Mouse (Mus musculus): ENCODE measurements around the gene Usf1. TPM values are rescaled to one million over a fixed set of nuclear protein-coding genes. Genes with fewer than 3 reads are reported as not detected.

The Usf1 gene
- total and polyA plus RNA-seq, 3 experiments, result 37.4 to 73.7 (median 54.9) TPM

GRCm38 (mm10) chr1:171384361-171384760, 26.8 kb upstream of the Usf1 start:
- Histone ChIP-seq H3K79me2 (replicated peaks; ENCODE audit: control insufficient read depth, extremely low read depth, insufficient read depth, poor library complexity, severe bottlenecking) (peaks cover 2% of the 10 kb centered on the region), H3K4me2 (ENCODE audit: insufficient read depth, low read depth, poor library complexity, severe bottlenecking) (no peak overlapping the region), H3K36me3 (replicated peaks in 1 of 2; ENCODE audit: control insufficient read depth in 1 of 2, insufficient read depth in 1 of 2, low read length in 1 of 2) (no peaks in the 10 kb centered on the region), H3K27ac (ENCODE audit: insufficient read depth, low read depth) (no peak overlapping the region), H3K4me1 (ENCODE audit: control insufficient read depth in 1 of 2, insufficient read depth in 2 of 2) (peaks cover 46 to 73% of the 10 kb centered on the region in 2 experiments), H3K9me3 (replicated peaks; ENCODE audit: low read length) (no peaks in the 10 kb centered on the region), H3K9ac (ENCODE audit: insufficient read depth, low read depth) (no peak overlapping the region), H3K27me3 (replicated peaks) (peaks cover 8% of the 10 kb centered on the region), H3K4me3 (replicated peaks in 1 of 3; ENCODE audit: low read depth in 2 of 3, low read length in 2 of 3, poor library complexity in 1 of 3) (no peak overlapping the region)
- in situ Hi-C loops (cut with MboI; ENCODE audit: low pct_ligation_motif_present, low pct_unique_long_range_greater_than_20kb, low sequenced_read_pairs), result no loop called here
- dilution Hi-C loops (cut with MboI; ENCODE audit: extremely low pct_ligation_motif_present, extremely low pct_unique_long_range_greater_than_20kb, low sequenced_read_pairs), result no loop called here
- TF ChIP-seq ZMIZ1 (IDR thresholded peaks at IDR 0.05; ENCODE audit: low read depth, low read length), result no peak
- TF ChIP-seq ZNF384 (IDR thresholded peaks at IDR 0.05; ENCODE audit: low read depth, low read length), result no peak
- TF ChIP-seq JUN (IDR thresholded peaks at IDR 0.05; ENCODE audit: insufficient read depth, low read depth, low read length), result no peak
- no peak for TF ChIP-seq ELF1 (IDR thresholded peaks at IDR 0.05; ENCODE audit: low read depth, low read length)
- TF ChIP-seq ZKSCAN1 (IDR thresholded peaks at IDR 0.05; ENCODE audit: borderline replicate concordance, low read depth, low read length), result no peak
- TF ChIP-seq E2F4 (IDR thresholded peaks at IDR 0.05; ENCODE audit: insufficient replicate concordance, low read depth, low read length), result no peak
- no peak for TF ChIP-seq CTCF (conservative IDR thresholded peaks at IDR 0.05 in 1 of 2, IDR thresholded peaks at IDR 0.05 in 1 of 2; ENCODE audit: low read depth in 2 of 2, low read length in 2 of 2)
- TF ChIP-seq ETS1 (conservative IDR thresholded peaks at IDR 0.05; ENCODE audit: low read depth, low read length), result no peak
- peak; percentile 35; the same call in 1 of the 2 replicates for TF ChIP-seq MAZ (IDR thresholded peaks at IDR 0.05; ENCODE audit: low read depth, low read length)
- TF ChIP-seq MAX (IDR thresholded peaks at IDR 0.05; ENCODE audit: low read length), result no peak
- no peak; the same call in 1 of the 2 replicates for TF ChIP-seq IRF4 (IDR thresholded peaks at IDR 0.05; ENCODE audit: low read depth, low read length)
- TF ChIP-seq ZC3H11A (IDR thresholded peaks at IDR 0.05; ENCODE audit: low read depth, low read length), result no peak
- no peak for TF ChIP-seq NRF1 (IDR thresholded peaks at IDR 0.05; ENCODE audit: low read depth, low read length)
- TF ChIP-seq TCF12 (IDR thresholded peaks at IDR 0.05; ENCODE audit: low read depth, low read length), result 0 out of 2 replicates have a peak, but pooled peaks have one; percentile 17
- no peak for TF ChIP-seq RAD21 (IDR thresholded peaks at IDR 0.05; ENCODE audit: low read depth, low read length)
- DNase-seq (ENCODE audit: extremely low read depth), result no peak

DNA sequence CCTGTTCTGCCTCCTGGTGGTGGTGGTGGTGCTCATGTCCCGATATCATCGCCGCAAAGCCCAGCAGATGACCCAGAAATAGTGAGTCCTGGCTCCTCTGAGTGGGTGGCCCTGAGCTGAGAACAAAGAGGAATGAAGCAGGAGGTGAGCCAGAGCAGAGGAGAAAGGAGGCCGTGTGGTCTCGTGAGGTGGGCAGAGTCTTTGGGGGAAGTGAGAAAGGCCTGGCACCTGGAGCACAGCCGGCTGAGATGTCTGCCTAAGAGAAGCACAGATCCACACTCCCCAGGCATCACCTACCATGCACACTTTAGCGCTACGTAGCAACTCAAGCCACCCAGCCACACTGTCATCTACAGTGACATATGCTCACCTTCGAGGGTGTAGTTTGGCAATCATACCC, 25.9 kb upstream of the Usf1 start:
- in situ Hi-C loops (cut with MboI; ENCODE audit: low pct_ligation_motif_present, low pct_unique_long_range_greater_than_20kb, low sequenced_read_pairs), result no loop called here
- DNase-seq (ENCODE audit: extremely low read depth), result no peak
- Histone ChIP-seq H3K36me3 (replicated peaks in 1 of 2; ENCODE audit: control insufficient read depth in 1 of 2, insufficient read depth in 1 of 2, low read length in 1 of 2) (no peaks in the 10 kb centered on the region), H3K4me3 (replicated peaks in 1 of 3; ENCODE audit: low read depth in 2 of 3, low read length in 2 of 3, poor library complexity in 1 of 3) (peak overlapping the region in 1 of 3 experiments; percentile 10), H3K27me3 (replicated peaks) (peaks cover 8% of the 10 kb centered on the region), H3K79me2 (replicated peaks; ENCODE audit: control insufficient read depth, extremely low read depth, insufficient read depth, poor library complexity, severe bottlenecking) (peaks cover 7% of the 10 kb centered on the region), H3K27ac (ENCODE audit: insufficient read depth, low read depth) (no peak overlapping the region), H3K9ac (ENCODE audit: insufficient read depth, low read depth) (no peak overlapping the region), H3K9me3 (replicated peaks; ENCODE audit: low read length) (no peaks in the 10 kb centered on the region), H3K4me1 (ENCODE audit: control insufficient read depth in 1 of 2, insufficient read depth in 2 of 2) (peaks cover 45 to 65% of the 10 kb centered on the region in 2 experiments), H3K4me2 (ENCODE audit: insufficient read depth, low read depth, poor library complexity, severe bottlenecking) (0 out of 2 replicates have a peak overlapping the region, but pooled peaks have one; percentile 14)
- TF ChIP-seq MXI1 (IDR thresholded peaks at IDR 0.05; ENCODE audit: low read depth, low read length) (0 out of 2 replicates have a peak, but pooled peaks have one; percentile 35), IRF4 (IDR thresholded peaks at IDR 0.05; ENCODE audit: low read depth, low read length) (peak; percentile 58; the same call in 1 of the 2 replicates), SMC3 (IDR thresholded peaks at IDR 0.05; ENCODE audit: low read depth, low read length) (peak; percentile 41), BHLHE40 (IDR thresholded peaks at IDR 0.05; ENCODE audit: low read depth, low read length) (peak; percentile 91), USF2 (conservative IDR thresholded peaks at IDR 0.05; ENCODE audit: low read depth, low read length) (no peak), CTCF (conservative IDR thresholded peaks at IDR 0.05 in 1 of 2, IDR thresholded peaks at IDR 0.05 in 1 of 2; ENCODE audit: low read depth in 2 of 2, low read length in 2 of 2) (peak in 1 of 2 experiments; percentile 50; a peak in 2 of 4 replicates)
- dilution Hi-C loops (cut with MboI; ENCODE audit: extremely low pct_ligation_motif_present, extremely low pct_unique_long_range_greater_than_20kb, low sequenced_read_pairs), result no loop called here
